Mouse (Mus musculus) ES-Bruce4 (cell line): Measurements from ENCODE around the gene Slc1a2. TPM values are rescaled to one million over a fixed set of nuclear protein-coding genes. Genes with fewer than 3 reads are reported as not detected.

Experiments
- H3K27ac ChIP-seq: 2 replicates; pipeline ENCODE4 v1.5.1; 2012; ENCODE audit warnings: low read length, inconsistent platforms; ENCODE audit not compliant: insufficient read depth
- H3K27me3 ChIP-seq: 2 replicates; pipeline ENCODE4 v1.6.1; 2012; ENCODE audit warnings: mild to moderate bottlenecking, low read length, inconsistent platforms; ENCODE audit not compliant: control insufficient read depth, poor library complexity, insufficient read depth, severe bottlenecking
- H3K36me3 ChIP-seq: 2 replicates; pipeline ENCODE4 v1.6.1; 2012; ENCODE audit warnings: inconsistent platforms, mild to moderate bottlenecking, low read length, moderate library complexity; ENCODE audit not compliant: control insufficient read depth, poor library complexity, insufficient read depth, severe bottlenecking
- H3K4me1 ChIP-seq: one replicate; pipeline ENCODE4 v1.8.1; 2011; ENCODE audit warnings: low read length; ENCODE audit not compliant: control insufficient read depth, insufficient read depth
- H3K4me3 ChIP-seq: 2 replicates; pipeline ENCODE4 v1.5.1; 2011; ENCODE audit warnings: low read depth, mild to moderate bottlenecking, low read length
- H3K9ac ChIP-seq: 2 replicates; pipeline ENCODE4 v1.6.1; 2012; ENCODE audit warnings: low read depth, mild to moderate bottlenecking, inconsistent platforms; ENCODE audit not compliant: poor library complexity, severe bottlenecking
- H3K9me3 ChIP-seq: replicated peaks from 2 replicates; pipeline ENCODE4 v1.6.1; 2012; ENCODE audit warnings: mild to moderate bottlenecking, low read length, inconsistent platforms; ENCODE audit not compliant: control insufficient read depth, poor library complexity, insufficient read depth, severe bottlenecking
- POLR2A ChIP-seq: IDR thresholded peaks from one replicate; pipeline ENCODE4 v1.8.1; 2011; ENCODE audit warnings: low read length; ENCODE audit not compliant: insufficient read depth
- polyA plus RNA-seq: library from polyadenylated mRNA; stranded (reverse); fragments of >200 nt; gene quantifications from 2 replicates; pipeline ENCODE4 v1.2.4, GENCODE M21; 2011; ENCODE audit warnings: low read depth; ENCODE audit not compliant: missing spikeins, insufficient read depth, insufficient read length

Gene Slc1a2
- polyA plus RNA-seq, 1 experiment: 0.09 TPM

GRCm38 (mm10) chr2:102838179-102838578 is 179.7 kb downstream of the Slc1a2 start:
- Histone ChIP-seq H3K4me3 (no peak overlapping the region), H3K4me1 (no peaks in the 10 kb centered on the region)

More at GRCm38 (mm10) chr2:102838179-102838578, 179.7 kb downstream of the Slc1a2 start:
- Histone ChIP-seq H3K27ac (no peak overlapping the region), H3K9me3 (0 out of 2 replicates have a peak, but pooled peaks cover 5% of the 10 kb centered on the region), H3K27me3 (no peaks in the 10 kb centered on the region), H3K9ac (no peak overlapping the region), H3K36me3 (no peaks in the 10 kb centered on the region)
- no peak for TF ChIP-seq POLR2A

Other genes starting within 250 kb of the Slc1a2 start
- gene Fjx1, start 206.2 kb upstream of the Slc1a2 start, polyA plus RNA-seq: 1.9 and 2.7 TPM in 2 replicates
- gene Pamr1, start 108.6 kb upstream of the Slc1a2 start, polyA plus RNA-seq: 0.21 and 0.33 TPM in 2 replicates
- 6.6 and 9.6 TPM in 2 replicates for gene Cd44, start 243.0 kb downstream of the Slc1a2 start, polyA plus RNA-seq